Comparison of ENCODE assay signal across 9 mouse cellular contexts in the genomic region with DNA sequence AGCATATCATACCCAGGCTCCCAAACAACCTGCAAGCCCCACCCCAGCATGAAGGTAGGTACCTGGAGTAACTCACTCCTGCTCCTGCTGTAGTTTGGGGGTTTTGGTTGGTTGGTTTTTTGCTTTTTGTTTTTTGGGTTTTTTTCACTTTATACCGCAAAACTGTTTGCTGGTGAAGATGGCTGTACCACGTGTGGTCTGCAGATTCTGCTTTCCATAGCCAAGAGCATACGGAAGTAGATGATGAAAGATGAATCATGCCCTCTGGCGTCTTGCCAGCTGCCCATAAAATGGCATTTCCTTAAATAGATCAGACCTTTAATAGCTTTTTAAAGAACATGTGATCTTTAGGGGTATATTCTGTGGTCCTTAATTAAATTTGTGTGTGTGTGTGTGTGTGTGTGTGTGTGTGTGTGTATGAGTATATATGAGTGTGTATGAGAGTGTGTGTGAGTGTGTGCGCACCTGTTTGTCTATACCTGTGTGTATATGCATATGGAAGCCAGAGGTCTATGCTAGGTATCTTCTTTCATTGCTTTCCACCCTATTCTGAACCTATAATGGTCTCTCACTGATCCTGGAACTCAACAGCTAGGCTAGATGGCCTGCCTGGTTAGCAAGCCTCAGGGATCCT. TPM values are rescaled to one million over a fixed set of nuclear protein-coding genes. Genes with fewer than 3 reads are reported as not detected.
DNase-seq lines count a peak whose midpoint lies in the region; ATAC-seq and TF ChIP-seq lines count a peak whose summit lies in the region.
"Had no signal": no experiment of that assay in that cellular context is flagged by ENCODE, and none has a peak within 500 bp of the region (broad histone marks: within the 10 kb centered on the region; RNA-seq: fewer than 3 reads in every experiment).

No protein-coding gene starts in this region.

- no peak overlapping the region for H3K9ac ChIP-seq in forebrain, postnatal 0 days
- no peak overlapping the region for H3K9ac ChIP-seq in forebrain, embryonic 12.5 days
- H3K9ac ChIP-seq in hindbrain, embryonic 12.5 days: no peak overlapping the region
- H3K9ac ChIP-seq: heart, embryonic 13.5 days had no signal

- peaks cover 7% of the 10 kb centered on the region; the same call in 1 of the 2 replicates for H3K4me1 ChIP-seq in forebrain, postnatal 0 days (ENCODE audit: insufficient read depth)
- peaks cover 9% of the 10 kb centered on the region for H3K4me1 ChIP-seq in forebrain, embryonic 12.5 days
- H3K4me1 ChIP-seq in megakaryocyte, embryonic 14.5 days: peaks cover 100% of the 10 kb centered on the region
- H3K4me1 ChIP-seq in hindbrain, embryonic 12.5 days: 0 out of 2 replicates have a peak, but pooled peaks cover 6% of the 10 kb centered on the region

- ATAC-seq in forebrain, postnatal 0 days: no peak
- no peak for ATAC-seq in forebrain, embryonic 12.5 days (ENCODE audit: low FRiP score)
- peak; percentile 60 for ATAC-seq in CD4-positive, CD25-positive, alpha-beta regulatory T cell, adult 4 months
- ATAC-seq in inflammation-experienced regulatory T-cells, adult 6 months: peak; percentile 59
- ATAC-seq in hindbrain, embryonic 12.5 days (ENCODE audit: low FRiP score): no peak

- no peaks in the 10 kb centered on the region for H3K9me3 ChIP-seq in forebrain, postnatal 0 days (ENCODE audit: low read length)
- H3K9me3 ChIP-seq in forebrain, embryonic 12.5 days: no peaks in the 10 kb centered on the region
- no peaks in the 10 kb centered on the region for H3K9me3 ChIP-seq in megakaryocyte, embryonic 14.5 days
- H3K9me3 ChIP-seq in hindbrain, embryonic 12.5 days (replicated peaks): no peaks in the 10 kb centered on the region
- H3K9me3 ChIP-seq: heart, embryonic 13.5 days had no signal

- TF ChIP-seq CTCF in forebrain, postnatal 0 days (IDR thresholded peaks at IDR 0.05; ENCODE audit: low read depth): no peak

- H3K36me3 ChIP-seq in forebrain, postnatal 0 days (ENCODE audit: insufficient read depth): peaks cover 28% of the 10 kb centered on the region
- H3K36me3 ChIP-seq in forebrain, embryonic 12.5 days (replicated peaks): peaks cover 26% of the 10 kb centered on the region
- H3K36me3 ChIP-seq in megakaryocyte, embryonic 14.5 days (replicated peaks; ENCODE audit: low read length): peaks cover 53% of the 10 kb centered on the region
- peaks cover 28% of the 10 kb centered on the region for H3K36me3 ChIP-seq in hindbrain, embryonic 12.5 days

- H3K27ac ChIP-seq in forebrain, postnatal 0 days (ENCODE audit: low read depth, low read length): no peak overlapping the region
- no peak overlapping the region for H3K27ac ChIP-seq in forebrain, embryonic 12.5 days
- no peak overlapping the region for H3K27ac ChIP-seq in hindbrain, embryonic 12.5 days
- H3K27ac ChIP-seq: heart, embryonic 13.5 days had no signal

- no peak overlapping the region for H3K4me2 ChIP-seq in forebrain, postnatal 0 days (ENCODE audit: low read depth)
- no peak overlapping the region for H3K4me2 ChIP-seq in forebrain, embryonic 12.5 days
- H3K4me2 ChIP-seq in hindbrain, embryonic 12.5 days (replicated peaks): no peak overlapping the region
- H3K4me2 ChIP-seq: heart, embryonic 13.5 days had no signal

- H3K27me3 ChIP-seq in forebrain, postnatal 0 days (ENCODE audit: insufficient read depth, low read length): no peaks in the 10 kb centered on the region
- H3K27me3 ChIP-seq in forebrain, embryonic 12.5 days: no peaks in the 10 kb centered on the region
- H3K27me3 ChIP-seq in megakaryocyte, embryonic 14.5 days (replicated peaks): no peaks in the 10 kb centered on the region
- no peaks in the 10 kb centered on the region for H3K27me3 ChIP-seq in hindbrain, embryonic 12.5 days
- H3K27me3 ChIP-seq: heart, embryonic 13.5 days had no signal

- DNase-seq in forebrain, postnatal 0 days: peak; percentile 18
- peak; percentile 41 for DNase-seq in cerebellum, adult 9-11 months
- no peak for DNase-seq in retina, embryonic 14.5 days (ENCODE audit: low spot score)

- 60% methylated on average over 5 of the region's 5 CpGs for WGBS in forebrain, postnatal 0 days
- WGBS in forebrain, embryonic 12.5 days: 93% methylated on average over 5 of the region's 5 CpGs
- WGBS in hindbrain, embryonic 12.5 days: 88% methylated on average over 5 of the region's 5 CpGs

- H3K4me3 ChIP-seq in forebrain, postnatal 0 days (ENCODE audit: low read depth, low read length): no peak overlapping the region
- no peak overlapping the region for H3K4me3 ChIP-seq in forebrain, embryonic 12.5 days (replicated peaks)
- peak overlapping the region; percentile 50 for H3K4me3 ChIP-seq in megakaryocyte, embryonic 14.5 days (replicated peaks)
- H3K4me3 ChIP-seq in hindbrain, embryonic 12.5 days: no peak overlapping the region
- H3K4me3 ChIP-seq: heart, embryonic 13.5 days had no signal

RNA-seq across cellular contexts. Expression of a gene that starts 16.8 kb away (rescaled TPM):
- 19.5 and 22.5 TPM in 2 replicates for total RNA-seq in forebrain, postnatal 0 days (2014; rRNA removed)
- polyA plus RNA-seq in forebrain, postnatal 0 days (2015; fragmentation: Nextera tagmentation; extraction: Ambion mirVana): 9.4 TPM in 2 replicates
- 3.2 and 3.6 TPM in 2 replicates for polyA plus RNA-seq in forebrain, embryonic 12.5 days (2016; fragmentation: Nextera tagmentation; extraction: Ambion mirVana)
- 10 to 100 TPM; 16.1 to 36.3 TPM for polyA plus RNA-seq in CD4-positive, CD25-positive, alpha-beta regulatory T cell, adult 4 months (2017; shearing (Covaris generic))
- 10 to 100 TPM; 16.5 to 35.9 (median 32.7) TPM for polyA plus RNA-seq in inflammation-experienced regulatory T-cells, adult 6 months (2017; shearing (Covaris generic))
- polyA plus RNA-seq in megakaryocyte, embryonic 14.5 days (2012; ENCODE audit: insufficient read depth, low replicate concordance): 10.7 and 16.9 TPM in 2 replicates
- polyA plus RNA-seq in hindbrain, embryonic 12.5 days (2016; fragmentation: Nextera tagmentation; extraction: Ambion mirVana): 2.5 and 3.0 TPM in 2 replicates

Comparison
In these comparisons a context has a peak if more than half of its experiments do, and no peak if none do; other contexts are left out.
1. ATAC-seq: peak in CD4-positive, CD25-positive, alpha-beta regulatory T cell, adult 4 months (single experiment) and inflammation-experienced regulatory T-cells, adult 6 months (single experiment); none in forebrain, postnatal 0 days (single experiment), forebrain, embryonic 12.5 days (single experiment) and hindbrain, embryonic 12.5 days (single experiment).